Mouse (Mus musculus): ENCODE measurements at regions not wholly inside any gene's neighbourhood (a gene's known extent, or its start where the extent isn't known, plus 50 kb on each side); places are given as distances from the start of the nearest gene placed in this dataset.
"Not testable (repeated sequence)": the region's sequence is repeated elsewhere in the genome, so short reads cannot be mapped to it uniquely, and the experiment has no call there.

DNA sequence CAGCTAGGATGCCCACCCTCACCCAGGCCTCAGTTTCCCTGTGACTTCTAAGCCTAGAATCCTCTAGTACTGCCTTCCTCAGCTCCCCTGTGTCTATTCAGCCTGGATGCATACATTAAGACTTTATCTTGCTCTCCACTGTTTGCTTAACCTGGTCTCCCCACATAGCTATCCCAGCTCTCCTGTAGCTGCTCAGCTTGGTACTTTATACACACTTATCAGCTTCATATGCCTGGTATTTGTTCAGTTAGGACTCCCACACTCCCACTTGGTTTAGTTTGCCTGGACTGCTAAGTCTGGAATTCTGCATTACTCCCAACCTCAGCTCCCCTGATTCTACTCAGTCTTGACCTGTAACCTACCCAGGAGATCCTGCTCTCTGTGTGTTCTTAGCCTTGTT is 147.7 kb downstream of the Tmem121 start:
- no peak for DNase-seq (ENCODE audit: low spot score in 2 of 2)

DNA sequence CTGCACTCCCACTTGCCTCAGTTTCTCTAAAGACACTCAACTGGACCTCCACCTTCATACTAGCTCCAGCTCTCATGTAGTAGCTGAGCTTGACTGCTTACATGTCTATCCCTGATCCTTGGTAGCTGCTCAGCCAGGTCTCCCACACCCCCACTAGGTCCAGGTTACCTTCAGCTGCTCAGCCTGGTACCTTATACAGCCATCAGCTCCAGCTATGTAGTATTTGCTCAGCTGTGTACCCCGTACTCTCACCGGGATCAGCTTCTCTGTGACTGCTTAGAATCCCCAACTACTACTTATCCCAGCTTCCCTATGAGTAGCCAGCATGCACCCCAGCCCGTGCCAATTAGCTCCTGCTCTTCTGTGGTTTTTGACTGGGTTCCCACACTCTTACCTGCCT is 148.1 kb downstream of the Tmem121 start:
- not testable (repeated sequence) for DNase-seq (ENCODE audit: low spot score in 2 of 2)

- no peak for DNase-seq (ENCODE audit: low spot score in 2 of 2)
These were observed 151.5 kb downstream of the Tmem121 start for GRCm38 (mm10) chr12:113337271-113337670.

GRCm38 (mm10) chr12:113338891-113339290 is 150.4 kb upstream of the Adam6b start:
- no peak for DNase-seq (ENCODE audit: low spot score in 2 of 2)

DNA sequence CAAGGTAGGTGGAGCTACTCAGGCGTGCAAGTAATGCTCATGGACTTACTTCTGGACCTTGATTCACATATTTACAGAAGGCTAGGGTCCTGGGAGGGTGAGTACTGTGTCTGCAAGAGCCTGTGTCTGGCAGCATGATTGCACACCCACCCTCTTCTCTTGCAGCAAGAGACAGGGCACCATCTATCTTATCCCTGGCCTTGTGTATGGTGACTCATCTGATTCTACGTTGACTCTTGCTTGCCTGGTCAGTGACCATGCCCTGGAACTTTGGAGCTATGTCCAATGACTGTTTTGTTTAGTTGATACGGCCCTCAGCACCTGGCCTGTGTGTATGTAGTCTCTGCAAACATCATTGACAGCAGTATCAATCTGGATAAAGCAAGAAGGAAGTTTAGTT is 148.3 kb upstream of the Adam6b start:
- DNase-seq (ENCODE audit: low spot score in 2 of 2), result no peak

DNA sequence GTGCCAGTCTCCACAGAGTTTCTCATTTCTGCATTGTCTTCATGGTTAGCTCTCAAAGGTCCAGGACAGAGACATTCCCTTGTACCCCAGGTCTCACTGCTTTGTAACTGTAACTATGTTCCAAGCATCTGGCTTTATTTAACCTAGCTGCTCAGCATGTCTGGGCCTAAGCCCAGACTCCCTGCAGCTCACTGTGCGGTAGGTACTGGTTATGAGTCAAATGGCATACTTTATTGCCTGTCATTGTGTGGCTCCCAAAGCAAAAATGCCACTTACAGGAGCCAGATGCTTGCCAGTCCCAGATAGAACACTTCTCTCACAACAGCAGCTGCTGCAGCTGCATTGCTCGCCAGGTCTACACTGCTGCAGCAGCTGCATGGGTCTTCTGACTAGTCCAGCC is 134.2 kb upstream of the Adam6b start:
- no peak for DNase-seq (ENCODE audit: low spot score in 2 of 2)

- DNase-seq (ENCODE audit: low spot score in 2 of 2), result no peak
These were observed 131.2 kb upstream of the Adam6b start for GRCm38 (mm10) chr12:113358077-113358476.

GRCm38 (mm10) chr12:113360032-113360431 is 129.3 kb upstream of the Adam6b start:
- no peak for DNase-seq (ENCODE audit: low spot score in 2 of 2)

DNA sequence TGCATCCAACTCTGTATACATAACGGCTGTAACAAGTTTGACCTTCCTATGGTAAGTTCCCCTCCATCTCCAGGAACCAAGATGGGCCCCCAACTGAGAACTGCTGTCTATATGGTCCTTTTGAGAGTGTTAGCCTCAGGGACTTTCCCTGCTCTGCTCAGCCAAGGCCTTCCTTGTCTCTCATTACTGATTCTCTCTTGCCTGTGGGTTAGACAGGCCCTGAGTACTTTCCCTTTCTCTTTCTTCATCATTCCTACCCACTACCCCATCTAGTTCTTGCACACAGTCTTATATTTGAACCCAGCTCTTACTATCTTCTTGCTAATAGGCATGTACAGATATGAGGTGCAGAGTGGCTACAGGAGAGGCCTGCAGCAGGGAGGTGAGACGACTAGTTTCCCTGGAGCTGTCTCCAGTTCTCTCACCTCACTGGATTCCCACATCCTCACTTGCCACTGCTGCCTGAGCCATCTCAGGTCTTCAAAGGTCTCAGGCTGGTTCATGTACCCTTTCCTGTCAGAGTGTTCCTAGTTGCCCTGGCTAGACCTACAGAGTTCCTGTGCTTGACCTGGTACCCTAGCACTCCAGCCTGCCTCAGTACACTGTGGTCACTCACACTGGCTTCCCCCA is 126.8 kb upstream of the Adam6b start:
- no peak for DNase-seq (ENCODE audit: low spot score in 2 of 2)

- DNase-seq (ENCODE audit: low spot score in 2 of 2), result no peak
These were observed 125.3 kb upstream of the Adam6b start for GRCm38 (mm10) chr12:113364023-113364422.

GRCm38 (mm10) chr12:113364437-113364836 is 124.9 kb upstream of the Adam6b start:
- no peak for DNase-seq (ENCODE audit: low spot score in 2 of 2)

DNA sequence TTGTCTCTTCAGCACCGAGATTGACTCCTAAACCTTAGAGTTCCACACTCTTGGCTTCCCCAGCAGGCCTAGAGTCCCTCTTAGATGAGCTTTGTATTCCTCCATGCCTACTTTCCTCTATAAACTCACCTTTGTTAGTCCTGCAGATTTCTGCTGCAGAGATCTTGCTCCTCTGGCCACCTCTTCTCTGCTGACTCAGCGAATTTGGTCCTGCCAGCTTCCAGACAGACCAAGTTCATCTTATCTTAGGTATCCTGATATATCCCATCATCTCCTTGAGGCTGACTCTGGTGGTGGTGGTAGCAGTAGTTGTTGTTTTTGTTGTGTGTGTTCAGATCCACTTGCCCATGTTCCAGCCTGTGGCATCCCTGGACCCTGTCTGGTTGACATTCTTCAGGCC is 123.5 kb upstream of the Adam6b start:
- no peak for DNase-seq (ENCODE audit: low spot score in 2 of 2)

GRCm38 (mm10) chr12:113366394-113366793 is 122.9 kb upstream of the Adam6b start:
- no peak for DNase-seq (ENCODE audit: low spot score in 2 of 2)

- no peak for DNase-seq (ENCODE audit: low spot score in 2 of 2)
These were observed 87.7 kb upstream of the Adam6b start for GRCm38 (mm10) chr12:113401578-113402113.

DNA sequence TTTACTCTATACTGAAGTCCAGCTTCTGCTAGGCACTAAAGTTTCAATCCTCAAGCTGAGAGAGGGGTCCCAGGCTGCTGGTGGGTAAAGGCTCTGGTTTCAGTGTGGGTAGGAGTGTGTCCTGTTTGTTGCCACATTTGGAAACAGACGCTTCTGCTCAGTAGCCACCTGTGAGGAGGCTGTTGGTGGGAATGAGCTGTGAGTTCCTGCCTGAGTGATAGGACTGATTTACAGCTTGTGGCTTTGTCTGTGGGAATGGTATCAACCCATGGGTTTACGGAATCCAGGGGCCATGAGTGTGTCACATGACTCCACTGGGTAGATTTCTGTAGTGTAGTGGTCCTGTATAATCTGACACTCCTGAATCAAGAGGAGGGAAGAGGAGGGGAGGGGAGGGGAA is 86.5 kb upstream of the Adam6b start:
- no peak for DNase-seq (ENCODE audit: low spot score in 2 of 2)

- DNase-seq (ENCODE audit: low spot score in 2 of 2), result no peak
These were observed 78.2 kb upstream of the Adam6b start for GRCm38 (mm10) chr12:113411113-113411512.

GRCm38 (mm10) chr12:113413996-113414395 is 75.3 kb upstream of the Adam6b start:
- DNase-seq (ENCODE audit: low spot score in 2 of 2), result no peak

DNA sequence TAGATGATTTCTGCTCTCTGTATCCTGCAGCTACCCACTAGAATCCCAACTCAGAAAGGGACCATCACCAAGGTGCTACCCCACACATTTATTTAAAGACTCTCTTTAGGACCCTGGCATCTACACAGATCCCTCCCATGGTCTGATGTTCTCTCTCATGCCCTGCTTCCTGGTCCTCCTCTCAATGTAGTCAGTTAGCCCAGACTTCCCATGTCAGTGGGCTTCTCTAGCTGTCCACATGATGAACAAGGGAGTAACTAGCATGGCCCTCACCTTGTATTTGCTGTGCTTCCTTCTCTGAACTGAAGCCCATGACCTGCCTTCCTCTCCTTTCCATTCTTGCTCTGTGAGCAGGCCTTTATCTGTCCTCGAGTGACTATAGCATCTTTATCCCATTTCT is 71.8 kb upstream of the Adam6b start:
- DNase-seq (ENCODE audit: low spot score in 2 of 2), result no peak

GRCm38 (mm10) chr12:113418731-113419402 is 70.4 kb upstream of the Adam6b start:
- DNase-seq (ENCODE audit: low spot score in 2 of 2), result no peak

- no peak for DNase-seq (ENCODE audit: low spot score in 2 of 2)
These were observed 68.5 kb upstream of the Adam6b start for GRCm38 (mm10) chr12:113420721-113421305.

GRCm38 (mm10) chr12:113421716-113422595 is 67.4 kb upstream of the Adam6b start:
- no peak for DNase-seq (ENCODE audit: low spot score in 2 of 2)

- no peak for DNase-seq (ENCODE audit: low spot score in 2 of 2)
These were observed 66.5 kb upstream of the Adam6b start for GRCm38 (mm10) chr12:113422736-113423254.

Measured in right cerebral cortex, postnatal 10 days (tissue).